Mouse (Mus musculus): ENCODE results near the gene BC025920. TPM values are rescaled to one million over a fixed set of nuclear protein-coding genes. Genes with fewer than 3 reads are reported as not detected.

The BC025920 gene
- 1.6 and 1.7 TPM in 2 replicates for polyA plus RNA-seq (2016; fragmentation: Nextera tagmentation; extraction: Ambion mirVana)

GRCm38 (mm10) chr10:81605974-81606751, at the start of gene BC025920:
Gene BC025920, plus strand, starts transcription at chr10:81606270.
- Histone ChIP-seq H3K27ac (peak within 1 kb of the TSS; percentile 90), H3K9me3 (no peaks in the 10 kb centered on the region; the same call in 1 of the 2 replicates), H3K27me3 (no peaks in the 10 kb centered on the region), H3K9ac (peak within 1 kb of the TSS; percentile 48), H3K36me3 (no peaks in the 10 kb centered on the region), H3K4me2 (replicated peaks) (peak within 1 kb of the TSS; percentile 85), H3K4me1 (peaks cover 32% of the 10 kb centered on the region), H3K4me3 (peak within 1 kb of the TSS; percentile 54)
- WGBS, result under 1% methylated on average over 39 of the region's 39 CpGs
- peak; percentile 71 for ATAC-seq (ENCODE audit: insufficient number of reproducible peaks, insufficient read depth, low FRiP score, low TSS enrichment)

GRCm38 (mm10) chr10:81556282-81556681, 49.8 kb upstream of the BC025920 start:
- H3K9me3 ChIP-seq, result no peaks in the 10 kb centered on the region
- no peaks in the 10 kb centered on the region for H3K27me3 ChIP-seq
- H3K4me1 ChIP-seq, result peaks cover 16% of the 10 kb centered on the region
- 0 out of 2 replicates have a peak, but pooled peaks cover 1% of the 10 kb centered on the region for H3K36me3 ChIP-seq
- no peak overlapping the region for H3K9ac ChIP-seq
- no peak for ATAC-seq (ENCODE audit: insufficient number of reproducible peaks, insufficient read depth, low FRiP score, low TSS enrichment)
- no peak overlapping the region for H3K27ac ChIP-seq
- H3K4me2 ChIP-seq (replicated peaks), result no peak overlapping the region
- whole genome bisulfite sequencing, result 78% methylated on average over 3 of the region's 3 CpGs
- no peak overlapping the region for H3K4me3 ChIP-seq

- ATAC-seq (ENCODE audit: insufficient number of reproducible peaks, insufficient read depth, low FRiP score, low TSS enrichment), result no peak
- H3K4me3 ChIP-seq, result no peak overlapping the region
- 31% methylated on average over 1 of the region's 1 CpGs for WGBS
- H3K4me1 ChIP-seq, result peaks cover 21% of the 10 kb centered on the region
- H3K27me3 ChIP-seq, result no peaks in the 10 kb centered on the region
- no peak overlapping the region for H3K27ac ChIP-seq
- no peak overlapping the region for H3K9ac ChIP-seq
- H3K4me2 ChIP-seq (replicated peaks), result no peak overlapping the region
- no peaks in the 10 kb centered on the region for H3K9me3 ChIP-seq
- peaks cover 7% of the 10 kb centered on the region for H3K36me3 ChIP-seq
Measured at GRCm38 (mm10) chr10:81557491-81557890, 48.6 kb upstream of the BC025920 start.

- Histone ChIP-seq H3K36me3 (peaks cover 12% of the 10 kb centered on the region), H3K4me1 (peaks cover 39% of the 10 kb centered on the region), H3K4me3 (peak within 1 kb of the TSS; percentile 96), H3K27me3 (no peaks in the 10 kb centered on the region), H3K9me3 (no peaks in the 10 kb centered on the region), H3K9ac (peak within 1 kb of the TSS; percentile 98), H3K27ac (peak within 1 kb of the TSS; percentile 93), H3K4me2 (replicated peaks) (peak within 1 kb of the TSS; percentile 91)
- ATAC-seq (ENCODE audit: insufficient number of reproducible peaks, insufficient read depth, low FRiP score, low TSS enrichment), result 0 out of 2 replicates have a peak, but pooled peaks have one; percentile 12
- WGBS, result under 1% methylated on average over 26 of the region's 53 CpGs
Measured at GRCm38 (mm10) chr10:81559163-81559626, 46.9 kb upstream of the BC025920 start, which contains the start of gene Aes. Gene Aes, plus strand, starts transcription at chr10:81559488.

GRCm38 (mm10) chr10:81559627-81560539, 46.2 kb upstream of the BC025920 start:
- Histone ChIP-seq H3K27me3 (no peaks in the 10 kb centered on the region), H3K4me3 (peak overlapping the region; percentile 96), H3K9me3 (no peaks in the 10 kb centered on the region), H3K9ac (peak overlapping the region; percentile 98), H3K36me3 (peaks cover 15% of the 10 kb centered on the region), H3K27ac (peak overlapping the region; percentile 93), H3K4me1 (peaks cover 45% of the 10 kb centered on the region), H3K4me2 (replicated peaks) (peak overlapping the region; percentile 91)
- no peak for ATAC-seq (ENCODE audit: insufficient number of reproducible peaks, insufficient read depth, low FRiP score, low TSS enrichment)
- 1% methylated on average over 32 of the region's 36 CpGs for WGBS

GRCm38 (mm10) chr10:81560719-81561459, 45.2 kb upstream of the BC025920 start:
- 11% methylated on average over 16 of the region's 16 CpGs for WGBS
- peak overlapping the region; percentile 91 for H3K4me2 ChIP-seq (replicated peaks)

GRCm38 (mm10) chr10:81562411-81562810, 43.7 kb upstream of the BC025920 start:
- 76% methylated on average over 6 of the region's 6 CpGs for WGBS
- Histone ChIP-seq H3K9ac (no peak overlapping the region), H3K4me3 (no peak overlapping the region), H3K9me3 (no peaks in the 10 kb centered on the region), H3K4me2 (replicated peaks) (no peak overlapping the region), H3K27ac (no peak overlapping the region), H3K36me3 (peaks cover 38% of the 10 kb centered on the region), H3K4me1 (peaks cover 57% of the 10 kb centered on the region), H3K27me3 (no peaks in the 10 kb centered on the region)
- ATAC-seq (ENCODE audit: insufficient number of reproducible peaks, insufficient read depth, low FRiP score, low TSS enrichment), result no peak

More at GRCm38 (mm10) chr10:81560719-81561459, 45.2 kb upstream of the BC025920 start:
- Histone ChIP-seq H3K4me1 (peaks cover 54% of the 10 kb centered on the region), H3K4me3 (peak overlapping the region; percentile 96), H3K27me3 (no peaks in the 10 kb centered on the region), H3K27ac (peak overlapping the region; percentile 93), H3K36me3 (peaks cover 25% of the 10 kb centered on the region), H3K9me3 (no peaks in the 10 kb centered on the region), H3K9ac (peak overlapping the region; percentile 98)
- ATAC-seq (ENCODE audit: insufficient number of reproducible peaks, insufficient read depth, low FRiP score, low TSS enrichment), result no peak

- no peaks in the 10 kb centered on the region for H3K9me3 ChIP-seq
- WGBS, result 18% methylated on average over 6 of the region's 6 CpGs
- ATAC-seq (ENCODE audit: insufficient number of reproducible peaks, insufficient read depth, low FRiP score, low TSS enrichment), result no peak
- no peak overlapping the region for H3K9ac ChIP-seq
- no peaks in the 10 kb centered on the region for H3K27me3 ChIP-seq
- H3K4me3 ChIP-seq, result 0 out of 2 replicates have a peak overlapping the region, but pooled peaks have one; percentile 16
- H3K4me2 ChIP-seq (replicated peaks), result peak overlapping the region; percentile 42; the same call in 1 of the 2 replicates
- H3K36me3 ChIP-seq, result peaks cover 38% of the 10 kb centered on the region
- peak overlapping the region; percentile 51; the same call in 1 of the 2 replicates for H3K27ac ChIP-seq
- peaks cover 67% of the 10 kb centered on the region for H3K4me1 ChIP-seq
Measured at GRCm38 (mm10) chr10:81563481-81563880, 42.6 kb upstream of the BC025920 start.

GRCm38 (mm10) chr10:81564216-81564615, 41.9 kb upstream of the BC025920 start:
- Histone ChIP-seq H3K27me3 (no peaks in the 10 kb centered on the region), H3K9ac (peak overlapping the region; percentile 37; the same call in 1 of the 2 replicates), H3K4me2 (replicated peaks) (peak overlapping the region; percentile 42), H3K4me1 (peaks cover 70% of the 10 kb centered on the region), H3K4me3 (peak overlapping the region; percentile 16), H3K27ac (peak overlapping the region; percentile 72), H3K9me3 (no peaks in the 10 kb centered on the region), H3K36me3 (peaks cover 38% of the 10 kb centered on the region)
- no peak for ATAC-seq (ENCODE audit: insufficient number of reproducible peaks, insufficient read depth, low FRiP score, low TSS enrichment)
- WGBS, result 5% methylated on average over 10 of the region's 10 CpGs

GRCm38 (mm10) chr10:81564734-81565133, 41.3 kb upstream of the BC025920 start:
- peaks cover 38% of the 10 kb centered on the region for H3K36me3 ChIP-seq
- no peaks in the 10 kb centered on the region for H3K9me3 ChIP-seq
- H3K27ac ChIP-seq, result peak overlapping the region; percentile 38; the same call in 1 of the 2 replicates
- no peak for ATAC-seq (ENCODE audit: insufficient number of reproducible peaks, insufficient read depth, low FRiP score, low TSS enrichment)
- WGBS, result 9% methylated on average over 10 of the region's 10 CpGs
- no peak overlapping the region for H3K4me3 ChIP-seq
- no peak overlapping the region for H3K9ac ChIP-seq
- no peak overlapping the region for H3K4me2 ChIP-seq (replicated peaks)
- H3K4me1 ChIP-seq, result peaks cover 75% of the 10 kb centered on the region
- H3K27me3 ChIP-seq, result no peaks in the 10 kb centered on the region

Data from embryonic facial prominence, embryonic 12.5 days (tissue).